ENCODE assay signal across 15 mouse cellular contexts in genomic region chr2:11390667-11391334, GRCm38 (mm10).
DNase-seq lines count a peak whose midpoint lies in the region; ATAC-seq lines count a peak whose summit lies in the region.
"Had no signal": no experiment of that assay in that cellular context is flagged by ENCODE, and none has a peak within 500 bp of the region (broad histone marks: within the 10 kb centered on the region; RNA-seq: fewer than 3 reads in every experiment).

No protein-coding gene starts in this region.

- H3K4me2 ChIP-seq in hindbrain, embryonic 11.5 days (replicated peaks; ENCODE audit: low read depth, low read length) = no peak overlapping the region
- H3K4me2 ChIP-seq in neural tube, embryonic 15.5 days = no peak overlapping the region
- H3K4me2 ChIP-seq: lung, embryonic 14.5 days had no signal

- no peak for ATAC-seq in hindbrain, embryonic 11.5 days (ENCODE audit: low FRiP score)
- ATAC-seq in neural tube, embryonic 15.5 days (ENCODE audit: low FRiP score) = no peak
- ATAC-seq: Patski had no signal

- no peaks in the 10 kb centered on the region for H3K27me3 ChIP-seq in hindbrain, embryonic 11.5 days (ENCODE audit: control insufficient read depth, insufficient read depth, low read length)
- H3K27me3 ChIP-seq in neural tube, embryonic 15.5 days (replicated peaks) = no peaks in the 10 kb centered on the region
- H3K27me3 ChIP-seq: Patski had no signal

- DNase-seq in lung, postnatal 10 days = peak; percentile 17
- DNase-seq in lung, postnatal 36 days = no peak
- DNase-seq in brain, adult 2 months (ENCODE audit: low read depth, low spot score) = peak; percentile 14
- peak; percentile 7 for DNase-seq in hindbrain, embryonic 11.5 days (ENCODE audit: low spot score)
- no peak for DNase-seq in ovary, adult 18-20 months (ENCODE audit: low spot score)
- DNase-seq in retina, postnatal 1 day = no peak
- no peak for DNase-seq in adrenal gland, adult (ENCODE audit: inconsistent age in 2 of 2, low spot score in 1 of 2)
- DNase-seq: kidney, adult 11 months; kidney, postnatal 14 days; lung, embryonic 14.5 days; spleen, adult 18-20 months; thymus, postnatal 4 days had no signal

- no peaks in the 10 kb centered on the region for H3K36me3 ChIP-seq in hindbrain, embryonic 11.5 days (ENCODE audit: control insufficient read depth, insufficient read depth, low read length)
- H3K36me3 ChIP-seq in neural tube, embryonic 15.5 days = no peaks in the 10 kb centered on the region
- H3K36me3 ChIP-seq: heart, embryonic 10.5 days had no signal

- no peak overlapping the region for H3K27ac ChIP-seq in hindbrain, embryonic 11.5 days (ENCODE audit: low read depth, low read length)
- peak overlapping the region; percentile 54; the same call in 1 of the 2 replicates for H3K27ac ChIP-seq in neural tube, embryonic 15.5 days (replicated peaks)
- H3K27ac ChIP-seq: heart, embryonic 10.5 days had no signal

- no peak overlapping the region for H3K4me3 ChIP-seq in hindbrain, embryonic 11.5 days (ENCODE audit: low read depth, low read length)
- no peak overlapping the region for H3K4me3 ChIP-seq in neural tube, embryonic 15.5 days (replicated peaks)
- H3K4me3 ChIP-seq: heart, embryonic 10.5 days had no signal

- no peaks in the 10 kb centered on the region for H3K9me3 ChIP-seq in hindbrain, embryonic 11.5 days (ENCODE audit: control insufficient read depth, low read length)
- no peaks in the 10 kb centered on the region for H3K9me3 ChIP-seq in neural tube, embryonic 15.5 days (replicated peaks)
- H3K9me3 ChIP-seq: heart, embryonic 10.5 days had no signal

- H3K4me1 ChIP-seq in hindbrain, embryonic 11.5 days (replicated peaks; ENCODE audit: control insufficient read depth, insufficient read depth, low read length) = no peaks in the 10 kb centered on the region
- H3K4me1 ChIP-seq in neural tube, embryonic 15.5 days = 0 out of 2 replicates have a peak, but pooled peaks cover 4% of the 10 kb centered on the region
- H3K4me1 ChIP-seq: heart, embryonic 10.5 days had no signal

- no peak overlapping the region for H3K9ac ChIP-seq in hindbrain, embryonic 11.5 days (ENCODE audit: low read depth, low read length)
- H3K9ac ChIP-seq in neural tube, embryonic 15.5 days (replicated peaks) = no peak overlapping the region
- H3K9ac ChIP-seq: lung, embryonic 14.5 days had no signal

- 65% methylated on average over 6 of the region's 6 CpGs for WGBS in hindbrain, embryonic 11.5 days
- 63% methylated on average over 6 of the region's 6 CpGs for WGBS in neural tube, embryonic 15.5 days

Comparison
In these comparisons a context has a peak if more than half of its experiments do, and no peak if none do; other contexts are left out.
1. DNase-seq: peak in lung, postnatal 10 days (single experiment), brain, adult 2 months (single experiment) and hindbrain, embryonic 11.5 days (single experiment); none in lung, postnatal 36 days (single experiment), ovary, adult 18-20 months (single experiment), retina, postnatal 1 day (single experiment) and adrenal gland, adult (0 of 2).